Mouse (Mus musculus): ENCODE measurements at regions not wholly inside any gene's neighbourhood (a gene's known extent, or its start where the extent isn't known, plus 50 kb on each side); places are given as distances from the start of the nearest gene placed in this dataset.

DNA sequence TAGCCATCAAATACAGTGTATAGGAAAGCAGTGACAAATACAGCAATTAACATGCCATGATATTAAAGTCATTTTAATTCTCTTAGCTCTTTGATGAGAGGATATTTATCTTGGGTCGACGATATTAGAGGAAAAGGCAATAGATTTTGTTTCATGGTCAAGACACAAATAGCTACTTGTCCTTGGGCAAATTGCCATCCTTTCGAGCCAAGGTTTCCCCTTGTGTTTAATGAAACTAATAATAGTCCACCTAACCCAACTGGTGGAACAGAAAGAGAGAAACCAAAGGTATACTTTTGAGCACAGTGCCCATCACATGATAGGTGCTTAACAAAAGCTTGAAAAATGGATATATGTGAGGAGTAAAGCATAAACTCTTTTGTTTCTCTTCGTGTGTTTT lies 1431.0 kb upstream of the A1bg start:
- no peaks in the 10 kb centered on the region for H3K9me3 ChIP-seq (ENCODE audit: control insufficient read depth, low read length)
- ATAC-seq (ENCODE audit: low FRiP score): no peak
- H3K36me3 ChIP-seq (ENCODE audit: control insufficient read depth, insufficient read depth, low read length): no peaks in the 10 kb centered on the region
- H3K4me2 ChIP-seq: no peak overlapping the region
- no peaks in the 10 kb centered on the region for H3K27me3 ChIP-seq (ENCODE audit: control insufficient read depth, insufficient read depth, low read length)
- WGBS: 89% methylated on average over 4 of the region's 4 CpGs
- H3K27ac ChIP-seq (ENCODE audit: low read depth, low read length): no peak overlapping the region
- DNase-seq (ENCODE audit: low spot score, missing footprints): no peak
- H3K4me3 ChIP-seq (ENCODE audit: low read depth, low read length): no peak overlapping the region
- H3K9ac ChIP-seq (ENCODE audit: low read length): no peak overlapping the region
- no peaks in the 10 kb centered on the region for H3K4me1 ChIP-seq (ENCODE audit: control insufficient read depth, insufficient read depth, low read length)

GRCm38 (mm10) chr15:62350862-62351757 lies 1428.3 kb upstream of the A1bg start:
- no peaks in the 10 kb centered on the region for H3K4me1 ChIP-seq (ENCODE audit: control insufficient read depth, insufficient read depth, low read length)
- H3K4me3 ChIP-seq (ENCODE audit: low read depth, low read length): no peak overlapping the region
- DNase-seq (ENCODE audit: low spot score, missing footprints) (no peak), ATAC-seq (ENCODE audit: low FRiP score) (no peak)
- 78% methylated on average over 6 of the region's 6 CpGs for WGBS
- no peaks in the 10 kb centered on the region for H3K9me3 ChIP-seq (ENCODE audit: control insufficient read depth, low read length)
- H3K9ac ChIP-seq (ENCODE audit: low read length): no peak overlapping the region
- no peaks in the 10 kb centered on the region for H3K27me3 ChIP-seq (ENCODE audit: control insufficient read depth, insufficient read depth, low read length)
- no peak overlapping the region for H3K4me2 ChIP-seq
- no peak overlapping the region for H3K27ac ChIP-seq (ENCODE audit: low read depth, low read length)
- no peaks in the 10 kb centered on the region for H3K36me3 ChIP-seq (ENCODE audit: control insufficient read depth, insufficient read depth, low read length)

- WGBS: 97% methylated on average over 3 of the region's 3 CpGs
- Histone ChIP-seq H3K27ac (ENCODE audit: low read depth, low read length) (no peak overlapping the region), H3K9me3 (ENCODE audit: control insufficient read depth, low read length) (no peaks in the 10 kb centered on the region), H3K4me1 (ENCODE audit: control insufficient read depth, insufficient read depth, low read length) (no peaks in the 10 kb centered on the region), H3K27me3 (ENCODE audit: control insufficient read depth, insufficient read depth, low read length) (no peaks in the 10 kb centered on the region), H3K4me3 (ENCODE audit: low read depth, low read length) (no peak overlapping the region), H3K9ac (ENCODE audit: low read length) (no peak overlapping the region), H3K4me2 (no peak overlapping the region), H3K36me3 (ENCODE audit: control insufficient read depth, insufficient read depth, low read length) (no peaks in the 10 kb centered on the region)
- no peak for DNase-seq (ENCODE audit: low spot score, missing footprints)
- ATAC-seq (ENCODE audit: low FRiP score): no peak
These were observed 1427.2 kb upstream of the A1bg start for GRCm38 (mm10) chr15:62349981-62350380.

- Histone ChIP-seq H3K4me3 (ENCODE audit: low read depth, low read length) (no peak overlapping the region), H3K9ac (ENCODE audit: low read length) (no peak overlapping the region), H3K4me1 (ENCODE audit: control insufficient read depth, insufficient read depth, low read length) (no peaks in the 10 kb centered on the region), H3K4me2 (no peak overlapping the region), H3K27me3 (ENCODE audit: control insufficient read depth, insufficient read depth, low read length) (no peaks in the 10 kb centered on the region), H3K27ac (ENCODE audit: low read depth, low read length) (no peak overlapping the region), H3K9me3 (ENCODE audit: control insufficient read depth, low read length) (no peaks in the 10 kb centered on the region), H3K36me3 (ENCODE audit: control insufficient read depth, insufficient read depth, low read length) (no peaks in the 10 kb centered on the region)
- WGBS: 94% methylated on average over 2 of the region's 2 CpGs
- no peak for DNase-seq (ENCODE audit: low spot score, missing footprints)
- ATAC-seq (ENCODE audit: low FRiP score): no peak
These were observed 1426.1 kb upstream of the A1bg start for GRCm38 (mm10) chr15:62348956-62349355.

DNA sequence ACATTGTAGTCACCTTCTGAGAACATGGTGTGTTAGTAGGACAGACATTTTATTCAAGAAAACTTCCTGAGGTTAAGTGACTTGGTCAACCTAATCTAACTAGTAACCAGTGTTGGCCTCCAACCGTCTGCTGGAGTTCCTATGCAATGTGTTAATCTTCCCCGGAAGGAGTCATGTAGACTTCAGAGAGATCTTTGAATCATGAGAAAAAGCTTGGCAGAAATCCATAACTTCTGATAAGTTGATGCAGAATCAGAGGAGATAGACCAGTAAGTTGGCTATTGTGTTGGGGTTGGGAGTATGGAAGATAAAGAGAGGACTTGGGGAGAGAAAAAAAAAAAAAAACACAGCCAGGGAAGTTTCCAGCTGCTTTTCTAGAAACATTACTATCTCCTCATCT lies 1424.9 kb upstream of the A1bg start:
- ATAC-seq (ENCODE audit: low FRiP score) (no peak), DNase-seq (ENCODE audit: low spot score, missing footprints) (no peak)
- Histone ChIP-seq H3K4me2 (no peak overlapping the region), H3K27me3 (ENCODE audit: control insufficient read depth, insufficient read depth, low read length) (no peaks in the 10 kb centered on the region), H3K27ac (ENCODE audit: low read depth, low read length) (no peak overlapping the region), H3K4me3 (ENCODE audit: low read depth, low read length) (no peak overlapping the region), H3K9ac (ENCODE audit: low read length) (no peak overlapping the region), H3K9me3 (ENCODE audit: control insufficient read depth, low read length) (no peaks in the 10 kb centered on the region), H3K4me1 (ENCODE audit: control insufficient read depth, insufficient read depth, low read length) (no peaks in the 10 kb centered on the region), H3K36me3 (ENCODE audit: control insufficient read depth, insufficient read depth, low read length) (no peaks in the 10 kb centered on the region)
- 90% methylated on average over 2 of the region's 2 CpGs for WGBS

GRCm38 (mm10) chr15:62345893-62346292 lies 1423.1 kb upstream of the A1bg start:
- no peaks in the 10 kb centered on the region for H3K4me1 ChIP-seq (ENCODE audit: control insufficient read depth, insufficient read depth, low read length)
- 80% methylated on average over 5 of the region's 5 CpGs for WGBS
- H3K27ac ChIP-seq (ENCODE audit: low read depth, low read length): no peak overlapping the region

DNA sequence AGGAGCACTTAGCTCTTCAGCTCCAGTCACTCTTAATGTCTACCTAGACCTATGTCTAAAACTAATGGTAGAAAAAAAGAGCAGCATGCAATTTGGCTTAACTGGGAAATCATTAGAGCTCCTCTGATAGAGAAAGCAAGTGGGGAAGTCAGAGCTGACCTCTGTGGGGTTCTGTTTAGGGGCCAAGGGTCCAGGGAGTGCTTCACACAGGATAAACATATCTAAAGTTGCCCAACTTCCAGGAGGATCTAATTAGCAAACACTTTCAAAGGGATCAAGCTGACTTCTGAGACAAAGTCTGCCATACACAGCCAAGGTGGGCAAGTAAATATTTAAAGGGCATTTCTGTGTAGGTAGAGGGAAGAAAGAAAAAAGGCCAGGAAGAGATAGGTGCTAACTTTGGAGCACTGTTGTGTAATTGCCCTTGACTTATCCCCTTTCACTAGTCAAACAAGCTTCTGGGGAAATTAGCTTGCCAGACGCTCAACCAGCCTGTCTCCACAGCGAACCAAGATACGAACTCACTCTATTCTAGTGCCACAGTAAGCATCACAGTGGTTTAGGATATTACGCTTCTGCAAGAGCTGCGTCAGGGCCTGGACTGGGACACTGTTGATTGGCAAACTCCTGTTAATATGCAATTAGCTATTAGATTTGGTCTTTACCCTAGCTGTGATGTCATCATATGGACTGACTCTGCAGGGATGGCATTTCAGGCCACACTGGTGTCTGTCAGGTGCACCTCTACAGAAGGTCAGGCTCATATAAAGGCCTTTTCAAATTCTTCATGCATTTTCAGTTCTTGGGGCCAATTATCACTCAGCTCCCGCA lies 1413.9 kb upstream of the A1bg start:
- H3K9ac ChIP-seq (ENCODE audit: low read length): no peak overlapping the region
- no peaks in the 10 kb centered on the region for H3K36me3 ChIP-seq (ENCODE audit: control insufficient read depth, insufficient read depth, low read length)
- H3K4me1 ChIP-seq (ENCODE audit: control insufficient read depth, insufficient read depth, low read length): no peaks in the 10 kb centered on the region
- no peak overlapping the region for H3K4me3 ChIP-seq (ENCODE audit: low read depth, low read length)
- no peak for DNase-seq (ENCODE audit: low spot score, missing footprints)
- H3K27me3 ChIP-seq (ENCODE audit: control insufficient read depth, insufficient read depth, low read length): no peaks in the 10 kb centered on the region
- 88% methylated on average over 6 of the region's 6 CpGs for WGBS
- H3K4me2 ChIP-seq: no peak overlapping the region
- no peak overlapping the region for H3K27ac ChIP-seq (ENCODE audit: low read depth, low read length)
- no peaks in the 10 kb centered on the region for H3K9me3 ChIP-seq (ENCODE audit: control insufficient read depth, low read length)
- ATAC-seq (ENCODE audit: low FRiP score): no peak

More at GRCm38 (mm10) chr15:62345893-62346292, 1423.1 kb upstream of the A1bg start:
- Histone ChIP-seq H3K27me3 (ENCODE audit: control insufficient read depth, insufficient read depth, low read length) (no peaks in the 10 kb centered on the region), H3K36me3 (ENCODE audit: control insufficient read depth, insufficient read depth, low read length) (no peaks in the 10 kb centered on the region), H3K4me3 (ENCODE audit: low read depth, low read length) (no peak overlapping the region), H3K9ac (ENCODE audit: low read length) (no peak overlapping the region), H3K9me3 (ENCODE audit: control insufficient read depth, low read length) (no peaks in the 10 kb centered on the region), H3K4me2 (no peak overlapping the region)
- no peak for ATAC-seq (ENCODE audit: low FRiP score)
- no peak for DNase-seq (ENCODE audit: low spot score, missing footprints)

- 91% methylated on average over 4 of the region's 4 CpGs for WGBS
These were observed 1411.6 kb upstream of the A1bg start for GRCm38 (mm10) chr15:62334256-62335009.

More at GRCm38 (mm10) chr15:62334256-62335009, 1411.6 kb upstream of the A1bg start:
- H3K36me3 ChIP-seq (ENCODE audit: control insufficient read depth, insufficient read depth, low read length): no peaks in the 10 kb centered on the region
- no peaks in the 10 kb centered on the region for H3K9me3 ChIP-seq (ENCODE audit: control insufficient read depth, low read length)
- no peak overlapping the region for H3K27ac ChIP-seq (ENCODE audit: low read depth, low read length)
- no peaks in the 10 kb centered on the region for H3K4me1 ChIP-seq (ENCODE audit: control insufficient read depth, insufficient read depth, low read length)
- H3K4me2 ChIP-seq: no peak overlapping the region
- no peak for DNase-seq (ENCODE audit: low spot score, missing footprints)
- no peak overlapping the region for H3K4me3 ChIP-seq (ENCODE audit: low read depth, low read length)
- ATAC-seq (ENCODE audit: low FRiP score): no peak
- no peaks in the 10 kb centered on the region for H3K27me3 ChIP-seq (ENCODE audit: control insufficient read depth, insufficient read depth, low read length)
- no peak overlapping the region for H3K9ac ChIP-seq (ENCODE audit: low read length)
